Mouse (Mus musculus) heart, adult 2 months (tissue): Measurements from ENCODE around the gene Kifc5b. TPM values are rescaled to one million over a fixed set of nuclear protein-coding genes. Genes with fewer than 3 reads are reported as not detected.
"Not testable (repeated sequence)": the region's sequence is repeated elsewhere in the genome, so short reads cannot be mapped to it uniquely, and the experiment has no call there.

Experiments
- DNase-seq, 2 experiments: peaks; one replicate each; pipeline ENCODE4 v3.0.0; 2021
- H3K27ac ChIP-seq: fragments of 200-600 bp; 2 replicates; pipeline ENCODE4 v1.8.1; 2022
- H3K27me3 ChIP-seq: fragments of 200-500 bp; 2 replicates; pipeline ENCODE4 v1.6.1; 2012; ENCODE audit warnings: mild to moderate bottlenecking, low read length, inconsistent platforms, mixed read lengths; ENCODE audit not compliant: control insufficient read depth, insufficient read depth
- H3K36me3 ChIP-seq: fragments of 200-500 bp; 2 replicates; pipeline ENCODE4 v1.6.1; 2012; ENCODE audit warnings: low read length, inconsistent platforms; ENCODE audit not compliant: control insufficient read depth, insufficient read depth
- H3K4me1 ChIP-seq: fragments of 200-500 bp; 2 replicates; pipeline ENCODE4 v1.6.1; 2011; ENCODE audit warnings: low read length; ENCODE audit not compliant: control insufficient read depth, insufficient read depth
- H3K4me3 ChIP-seq: fragments of 200-600 bp; 2 replicates; pipeline ENCODE4 v1.8.1; 2022
- H3K79me2 ChIP-seq: fragments of 200-500 bp; replicated peaks from 2 replicates; pipeline ENCODE4 v1.6.1; 2012; ENCODE audit warnings: mild to moderate bottlenecking, inconsistent platforms, low read length, moderate library complexity, mixed read lengths; ENCODE audit not compliant: control insufficient read depth, insufficient read depth
- H3K9ac ChIP-seq: fragments of 200-500 bp; 2 replicates; pipeline ENCODE4 v1.6.1; 2012; ENCODE audit warnings: low read depth, mild to moderate bottlenecking, control low read depth, inconsistent platforms, low read length, mixed read lengths
- CTCF ChIP-seq: fragments of 200-600 bp; IDR thresholded peaks from 2 replicates; pipeline ENCODE4 v1.8.1; 2022; ENCODE audit warnings: antibody characterized with exemption, mild to moderate bottlenecking, moderate library complexity
- EP300 ChIP-seq: fragments of 200-500 bp; IDR thresholded peaks from 2 replicates; pipeline ENCODE4 v1.6.1; 2011; ENCODE audit warnings: low read depth, low read length, control low read depth; ENCODE audit not compliant: insufficient read depth
- POLR2A ChIP-seq: fragments of 200-500 bp; IDR thresholded peaks from 2 replicates; pipeline ENCODE4 v1.6.1; 2011; ENCODE audit warnings: mild to moderate bottlenecking, low read depth, low read length, control low read depth; ENCODE audit not compliant: insufficient read depth
- WGBS: fragments of 180-500 bp; shearing (Covaris S2); methylation state at CpG from one replicate; pipeline ENCODE4 v1.1.7; 2018; 5-methylcytosine and 5-hydroxymethylcytosine counted together
- intact Hi-C: fragments of 180-260 bp; cut with DNase I; formaldehyde crosslinking; loops from one replicate; pipeline ENCODE4 v1.15.1; 2025
- polyA plus RNA-seq: library from polyadenylated mRNA; depleted of rRNA; stranded (reverse); fragments of >200 nt; gene quantifications from 2 replicates; pipeline ENCODE4 v1.2.3, GENCODE M21; 2012
- total RNA-seq, 2 experiments: library from RNA; stranded (reverse); gene quantifications; 2 replicates each; pipeline ENCODE4 v1.2.3; 2021

The Kifc5b gene
- total and polyA plus RNA-seq, 3 experiments: 0.26 to 0.62 (median 0.36) TPM

GRCm38 (mm10) chr17:26931795-26932194 is 14.9 kb downstream of the Kifc5b start:
- not testable (repeated sequence) for H3K4me1 ChIP-seq, H3K4me3 ChIP-seq, H3K27ac ChIP-seq, H3K79me2 ChIP-seq, H3K36me3 ChIP-seq, H3K9ac ChIP-seq, H3K27me3 ChIP-seq
- DNase-seq: peak; percentile 51 to 54
- intact Hi-C loops: loop anchor here (5.0 kb wide), 2 partner anchors 96 to 214 kb away; partner anchors contain the start of genes Bak1 and Crebrf
- WGBS: 64% methylated on average over 7 of the region's 7 CpGs
- peak; percentile 61 for TF ChIP-seq CTCF
- 0 out of 2 replicates have a peak, but pooled peaks have one; percentile 17 for TF ChIP-seq EP300

GRCm38 (mm10) chr17:26932839-26933398 is 16.0 kb downstream of the Kifc5b start, which contains the start of gene Phf1:
Gene Phf1, plus strand, starts transcription at chr17:26933052.
- Histone ChIP-seq H3K4me1 (no peaks in the 10 kb centered on the region; the same call in 1 of the 2 replicates), H3K79me2 (no peaks in the 10 kb centered on the region), H3K9ac (peak within 1 kb of the TSS; percentile 86), H3K27me3 (no peaks in the 10 kb centered on the region), H3K36me3 (no peaks in the 10 kb centered on the region; the same call in 1 of the 2 replicates), H3K27ac (peak within 1 kb of the TSS; percentile 95), H3K4me3 (peak within 1 kb of the TSS; percentile 99)
- WGBS: under 1% methylated on average over 38 of the region's 43 CpGs
- DNase-seq: peak; percentile 97 to 99
- peak; percentile 94 for TF ChIP-seq POLR2A
- TF ChIP-seq CTCF: no peak
- peak; percentile 43; the same call in 1 of the 2 replicates for TF ChIP-seq EP300
- intact Hi-C loops: loop anchor here (5.0 kb wide), 2 partner anchors 94 to 216 kb away; partner anchors contain the start of genes Bak1 and Crebrf

GRCm38 (mm10) chr17:26933419-26933818 is 16.5 kb downstream of the Kifc5b start:
- peak overlapping the region; percentile 86 for H3K9ac ChIP-seq
- H3K4me3 ChIP-seq: peak overlapping the region; percentile 99
- no peaks in the 10 kb centered on the region for H3K27me3 ChIP-seq
- whole genome bisulfite sequencing: 3% methylated on average over 13 of the region's 13 CpGs
- no peaks in the 10 kb centered on the region; the same call in 1 of the 2 replicates for H3K4me1 ChIP-seq
- no peak for DNase-seq
- H3K79me2 ChIP-seq: no peaks in the 10 kb centered on the region
- intact Hi-C loops: loop anchor here (5.0 kb wide), 2 partner anchors 94 to 216 kb away; partner anchors contain the start of genes Bak1 and Crebrf
- peak overlapping the region; percentile 95 for H3K27ac ChIP-seq
- no peak for TF ChIP-seq POLR2A
- TF ChIP-seq EP300: no peak
- no peak for TF ChIP-seq CTCF
- no peaks in the 10 kb centered on the region; the same call in 1 of the 2 replicates for H3K36me3 ChIP-seq

- Histone ChIP-seq H3K4me1 (peaks cover 2% of the 10 kb centered on the region), H3K27ac (peak overlapping the region; percentile 95), H3K9ac (peak overlapping the region; percentile 86), H3K4me3 (peak overlapping the region; percentile 99), H3K27me3 (no peaks in the 10 kb centered on the region), H3K36me3 (no peaks in the 10 kb centered on the region; the same call in 1 of the 2 replicates), H3K79me2 (no peaks in the 10 kb centered on the region)
- intact Hi-C loops: loop anchor here (5.0 kb wide), 2 partner anchors 93 to 217 kb away; partner anchors contain the start of genes Bak1 and Crebrf
- DNase-seq: no peak
- TF ChIP-seq POLR2A (no peak), CTCF (no peak), EP300 (no peak)
- WGBS: 76% methylated on average over 16 of the region's 16 CpGs
These were observed 17.3 kb downstream of the Kifc5b start for GRCm38 (mm10) chr17:26933885-26934827.

GRCm38 (mm10) chr17:26935027-26935426 is 18.1 kb downstream of the Kifc5b start:
- H3K4me1 ChIP-seq: peaks cover 4% of the 10 kb centered on the region
- no peak for TF ChIP-seq CTCF
- TF ChIP-seq POLR2A: no peak
- no peak for TF ChIP-seq EP300
- DNase-seq: no peak
- no peaks in the 10 kb centered on the region for H3K79me2 ChIP-seq
- no peaks in the 10 kb centered on the region for H3K27me3 ChIP-seq
- H3K27ac ChIP-seq: no peak overlapping the region
- intact Hi-C loops: no loop called here
- H3K36me3 ChIP-seq: no peaks in the 10 kb centered on the region; the same call in 1 of the 2 replicates
- H3K9ac ChIP-seq: no peak overlapping the region
- no peak overlapping the region for H3K4me3 ChIP-seq
- 91% methylated on average over 9 of the region's 9 CpGs for WGBS
